Mouse (Mus musculus): ENCODE data around the gene Ahr.

DNA sequence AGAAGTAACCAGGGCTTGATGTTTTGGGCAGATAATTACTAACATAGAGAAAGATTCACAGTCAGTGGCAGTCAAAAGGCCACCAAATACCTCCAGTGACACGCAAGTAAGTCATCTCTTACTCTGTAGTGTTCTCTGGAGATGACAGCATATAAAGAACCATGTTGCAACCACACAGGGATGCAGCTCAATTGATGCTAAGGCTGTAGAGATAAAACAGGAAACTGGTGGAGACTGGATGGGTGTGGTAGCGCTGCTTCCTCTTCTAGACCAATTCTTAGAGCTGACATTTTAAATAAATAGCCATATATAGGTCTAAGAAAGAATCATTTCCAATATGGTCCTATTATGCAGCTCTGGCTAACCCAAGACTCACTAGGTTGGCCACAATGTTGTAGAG lies 54.1 kb downstream of the Ahr start:
- TF ChIP-seq CTCF (IDR thresholded peaks at IDR 0.05; ENCODE audit: low read depth, low read length) (no peak), GATA1 (IDR thresholded peaks at IDR 0.05; ENCODE audit: borderline replicate concordance, low read length) (no peak), TAL1 (conservative IDR thresholded peaks at IDR 0.05; ENCODE audit: low read depth, low read length) (no peak), POLR2AphosphoS5 (IDR thresholded peaks at IDR 0.05; ENCODE audit: insufficient replicate concordance, low read depth, low read length) (no peak), GATA2 (IDR thresholded peaks at IDR 0.05; ENCODE audit: borderline replicate concordance, low read depth, low read length) (no peak)
